Mouse (Mus musculus) bone marrow, adult 2 months (tissue): ENCODE results near the gene Rgs6. TPM values are rescaled to one million over a fixed set of nuclear protein-coding genes. Genes with fewer than 3 reads are reported as not detected.

Experiments used
- H3K27ac ChIP-seq: fragments of 200-500 bp; 2 replicates; pipeline ENCODE4 v1.5.1; 2012; ENCODE audit warnings: low read depth, mild to moderate bottlenecking, control low read depth, inconsistent platforms, low read length; ENCODE audit not compliant: control insufficient read depth, poor library complexity, insufficient read depth
- H3K4me1 ChIP-seq: fragments of 200-500 bp; 2 replicates; pipeline ENCODE4 v1.6.1; 2011; ENCODE audit warnings: low read length; ENCODE audit not compliant: control insufficient read depth, insufficient read depth
- H3K4me3 ChIP-seq: fragments of 200-500 bp; replicated peaks from 2 replicates; pipeline ENCODE3; 2011; ENCODE audit warnings: mild to moderate bottlenecking, low read depth, low read length, control low read depth; ENCODE audit not compliant: control insufficient read depth
- CTCF ChIP-seq: fragments of 200-500 bp; IDR thresholded peaks from 2 replicates; pipeline ENCODE4 v1.5.1; 2011; ENCODE audit warnings: low read length, control low read depth; ENCODE audit not compliant: control insufficient read depth, insufficient read depth
- POLR2A ChIP-seq: fragments of 200-500 bp; IDR thresholded peaks from 2 replicates; pipeline ENCODE4 v1.6.1; 2011; ENCODE audit warnings: low read depth, mild to moderate bottlenecking, control low read depth, low read length, borderline replicate concordance; ENCODE audit not compliant: control insufficient read depth
- WGBS: fragments of 180-500 bp; shearing (Covaris S2); methylation state at CpG from one replicate; pipeline ENCODE4 v1.1.7; 2018; 5-methylcytosine and 5-hydroxymethylcytosine counted together
- polyA plus RNA-seq: library from polyadenylated mRNA; stranded (reverse); fragments of >200 nt; gene quantifications from 2 replicates; pipeline ENCODE4 v1.2.4, GENCODE M21; 2011; ENCODE audit warnings: low replicate concordance; ENCODE audit not compliant: missing spikeins, insufficient read depth, insufficient read length

Gene Rgs6
- polyA plus RNA-seq, 1 experiment = 1.6 TPM

- no peak for TF ChIP-seq CTCF
- TF ChIP-seq POLR2A = no peak
- Histone ChIP-seq H3K4me3 (no peak overlapping the region), H3K4me1 (no peaks in the 10 kb centered on the region; the same call in 1 of the 2 replicates), H3K27ac (no peak overlapping the region)
- WGBS = 91% methylated on average over 5 of the region's 5 CpGs
Observed at GRCm38 (mm10) chr12:83070848-83071247, 482.8 kb downstream of the Rgs6 start.

DNA sequence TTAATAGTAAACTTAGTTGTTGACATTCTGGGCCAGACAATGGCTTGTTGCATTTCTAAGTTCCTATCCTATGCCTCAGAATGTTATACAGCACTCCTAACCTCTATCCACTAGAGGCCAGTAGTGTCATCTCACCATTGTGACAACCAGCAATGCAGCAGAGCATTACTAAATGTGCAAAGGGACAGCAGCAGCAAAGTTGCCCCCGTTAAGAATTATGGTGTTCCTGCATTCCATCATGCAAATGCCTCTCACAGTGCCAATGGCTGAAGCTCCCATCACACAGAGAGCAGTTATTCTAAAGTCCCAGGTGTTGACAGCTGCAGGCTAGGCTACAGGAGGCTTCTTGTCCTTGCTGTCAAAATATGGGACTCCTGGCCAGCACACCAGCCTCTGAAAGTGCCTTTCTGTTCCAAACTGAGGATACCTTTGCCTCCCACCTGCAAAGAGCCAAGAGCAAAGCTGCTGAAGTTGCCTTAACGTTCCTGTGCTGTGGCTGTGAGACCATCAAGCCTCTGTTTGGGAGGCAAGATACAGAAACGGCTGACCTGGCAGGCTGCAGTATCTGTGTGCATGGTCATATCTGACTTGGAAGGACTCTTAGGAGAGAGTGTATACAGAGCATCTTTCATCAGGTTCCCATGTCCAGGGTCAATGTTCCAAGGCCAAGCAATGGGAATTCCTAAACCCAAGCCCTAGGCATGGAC, 484.2 kb downstream of the Rgs6 start:
- H3K27ac ChIP-seq = peak overlapping the region; percentile 83
- WGBS = 35% methylated on average over 3 of the region's 3 CpGs
- no peaks in the 10 kb centered on the region; the same call in 1 of the 2 replicates for H3K4me1 ChIP-seq
- TF ChIP-seq CTCF (no peak), POLR2A (no peak)
- no peak overlapping the region for H3K4me3 ChIP-seq

DNA sequence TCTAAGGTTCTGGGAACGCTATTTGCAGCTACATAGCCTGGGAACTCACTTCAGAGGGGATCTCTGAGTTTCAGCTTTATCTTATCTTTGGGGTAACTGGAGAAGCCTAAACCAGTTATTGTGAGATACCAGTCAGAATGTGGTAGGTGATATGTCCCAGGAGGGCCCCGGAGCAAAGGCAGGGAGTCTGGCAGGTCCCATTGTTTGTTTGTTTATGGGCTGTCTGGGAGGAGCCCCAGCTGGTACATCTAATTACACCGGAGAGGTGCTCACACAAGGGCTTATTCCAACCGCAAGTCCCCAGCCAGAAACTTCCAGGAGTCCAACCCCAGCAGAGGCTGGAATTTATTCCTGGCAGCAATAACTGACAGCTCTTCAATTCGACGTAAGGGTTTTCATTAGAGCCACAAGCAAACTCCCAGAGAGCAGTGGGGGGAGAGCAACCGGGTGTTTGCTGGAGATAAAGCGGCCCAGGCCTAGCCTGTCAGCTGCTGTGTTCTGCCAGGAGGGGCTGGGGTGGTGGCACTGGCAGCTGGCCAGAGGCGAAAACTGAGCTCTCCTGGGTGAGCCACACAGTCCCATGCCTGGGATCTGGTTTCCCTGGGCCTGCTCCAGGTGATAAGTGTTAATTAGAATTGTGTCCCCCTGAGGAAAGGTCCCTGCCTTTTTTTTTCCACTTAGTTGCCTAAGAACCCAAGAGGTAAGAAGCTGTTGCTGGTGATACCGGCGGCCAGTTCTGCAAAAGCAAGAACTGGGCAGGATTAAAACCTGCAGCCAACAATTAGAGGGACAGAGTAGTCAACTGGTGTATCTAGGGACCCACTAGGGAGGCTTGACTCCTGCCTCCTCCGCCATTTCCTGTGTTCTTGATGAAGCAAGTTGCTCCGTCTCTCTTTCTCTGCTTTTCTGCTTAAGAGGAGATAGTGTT, 485.1 kb downstream of the Rgs6 start:
- H3K27ac ChIP-seq = peak overlapping the region; percentile 83
- WGBS = 39% methylated on average over 13 of the region's 13 CpGs

GRCm38 (mm10) chr12:83073879-83074368, 485.8 kb downstream of the Rgs6 start:
- TF ChIP-seq POLR2A = no peak
- TF ChIP-seq CTCF = no peak
- no peak overlapping the region for H3K4me3 ChIP-seq
- H3K4me1 ChIP-seq = no peaks in the 10 kb centered on the region; the same call in 1 of the 2 replicates
- WGBS = 42% methylated on average over 6 of the region's 6 CpGs
- peak overlapping the region; percentile 83 for H3K27ac ChIP-seq

More for the DNA sequence above, 485.1 kb downstream of the Rgs6 start:
- Histone ChIP-seq H3K4me1 (no peaks in the 10 kb centered on the region; the same call in 1 of the 2 replicates), H3K4me3 (no peak overlapping the region)
- no peak for TF ChIP-seq CTCF
- TF ChIP-seq POLR2A = no peak

DNA sequence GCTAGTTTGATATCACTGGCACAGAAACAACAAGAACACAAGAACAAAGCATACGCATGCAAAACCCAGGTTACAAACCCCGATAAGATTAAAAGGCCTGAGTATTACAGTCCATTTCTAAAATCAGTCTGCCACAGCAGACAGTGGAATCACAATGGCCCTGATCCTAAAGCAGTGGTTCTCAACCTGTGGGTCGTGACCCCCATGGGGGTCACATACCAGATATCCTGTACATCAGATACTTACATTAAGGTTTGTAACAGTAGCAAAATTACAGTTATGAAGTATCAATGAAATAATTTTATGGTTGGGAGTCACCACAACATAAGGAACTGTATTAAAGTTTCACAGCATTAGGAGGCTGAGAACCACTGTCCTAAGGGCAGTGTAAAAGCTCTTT, 488.1 kb downstream of the Rgs6 start:
- no peak overlapping the region for H3K4me3 ChIP-seq
- H3K4me1 ChIP-seq = no peaks in the 10 kb centered on the region; the same call in 1 of the 2 replicates
- 81% methylated on average over 3 of the region's 3 CpGs for WGBS
- no peak overlapping the region for H3K27ac ChIP-seq
- TF ChIP-seq POLR2A (no peak), CTCF (no peak)

GRCm38 (mm10) chr12:83077486-83077885, 489.4 kb downstream of the Rgs6 start:
- 65% methylated on average over 2 of the region's 2 CpGs for WGBS
- no peak overlapping the region for H3K27ac ChIP-seq
- H3K4me3 ChIP-seq = no peak overlapping the region
- TF ChIP-seq POLR2A (no peak), CTCF (no peak)
- no peaks in the 10 kb centered on the region; the same call in 1 of the 2 replicates for H3K4me1 ChIP-seq

DNA sequence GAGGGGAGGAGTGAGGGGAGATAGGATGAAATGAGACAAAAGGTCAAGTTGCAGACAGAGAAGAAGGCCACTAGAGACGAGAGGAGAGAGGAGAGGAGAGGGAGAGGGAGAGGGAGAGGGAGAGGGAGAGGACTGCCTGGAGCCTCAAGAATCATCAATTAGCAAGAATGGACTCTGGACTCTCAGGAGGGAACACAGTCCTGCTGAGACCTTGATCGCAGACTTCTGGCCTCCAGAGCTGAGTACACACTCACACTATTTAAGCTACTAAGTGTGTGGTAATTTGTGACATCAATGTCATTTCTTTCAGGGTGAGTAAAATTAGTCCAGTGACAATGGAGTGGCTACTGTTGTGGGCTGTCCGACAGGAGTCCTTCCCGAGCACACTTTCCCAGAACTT, 495.3 kb downstream of the Rgs6 start:
- WGBS = 88% methylated on average over 3 of the region's 4 CpGs
- no peak for TF ChIP-seq CTCF
- no peak for TF ChIP-seq POLR2A
- Histone ChIP-seq H3K4me3 (no peak overlapping the region), H3K4me1 (no peaks in the 10 kb centered on the region), H3K27ac (no peak overlapping the region)

GRCm38 (mm10) chr12:83084614-83085013, 496.5 kb downstream of the Rgs6 start:
- Histone ChIP-seq H3K4me3 (no peak overlapping the region), H3K4me1 (no peaks in the 10 kb centered on the region), H3K27ac (no peak overlapping the region)
- TF ChIP-seq POLR2A (no peak), CTCF (no peak)
- WGBS = 91% methylated on average over 5 of the region's 5 CpGs
